Mouse (Mus musculus) cortical plate, adult 2 months (tissue): Measurements from ENCODE around the gene H2-DMa.

Experiments used
- CTCF ChIP-seq: fragments of 200-500 bp; IDR thresholded peaks from 2 replicates; pipeline ENCODE4 v1.5.1; 2011; ENCODE audit warnings: mild to moderate bottlenecking, control low read depth, low read length; ENCODE audit not compliant: insufficient read depth; ENCODE audit errors: extremely low read depth
- POLR2A ChIP-seq: fragments of 200-500 bp; IDR thresholded peaks from 2 replicates; pipeline ENCODE4 v1.6.1; 2011; ENCODE audit warnings: mild to moderate bottlenecking, low read length, control low read depth; ENCODE audit not compliant: insufficient read depth; ENCODE audit errors: extremely low read depth

- TF ChIP-seq POLR2A (no peak), CTCF (no peak)
Observed at GRCm38 (mm10) chr17:34170487-34170876, 51.1 kb downstream of the H2-DMa start.
